16 mouse cellular contexts compared by ENCODE assay signal in the genomic region with DNA sequence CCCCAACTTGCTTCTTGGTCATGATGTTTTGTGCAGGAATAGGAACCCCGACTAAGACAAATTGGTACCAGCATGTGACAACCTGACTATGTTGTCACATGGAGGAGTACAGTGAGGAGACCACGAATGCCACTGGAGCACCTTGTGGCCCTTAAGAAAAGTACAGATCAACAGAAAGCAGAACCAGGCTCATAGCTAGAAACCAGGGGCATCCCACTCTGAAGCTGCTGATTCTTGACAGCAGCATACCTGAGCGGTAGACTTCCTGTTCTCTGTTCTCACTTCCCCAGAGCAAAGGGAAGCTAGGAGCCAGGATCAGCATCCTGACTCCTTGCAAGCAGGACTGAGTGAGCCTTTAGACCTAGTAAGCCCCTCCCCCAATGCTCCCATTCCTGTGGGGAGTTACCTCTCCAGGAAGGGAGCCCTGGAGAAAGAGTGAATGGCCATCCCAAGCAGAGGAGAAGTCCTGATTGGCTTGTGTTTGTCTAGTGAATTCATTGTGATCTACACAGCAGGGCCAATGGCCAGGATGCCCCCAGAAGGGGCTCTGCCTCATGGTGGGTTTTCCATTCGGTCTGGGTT.
"Had no signal": no experiment of that assay in that cellular context is flagged by ENCODE, and none has a peak within 500 bp of the region (broad histone marks: within the 10 kb centered on the region; RNA-seq: fewer than 3 reads in every experiment).

No protein-coding gene starts in this region.

- H3K9ac ChIP-seq: kidney, embryonic 15.5 days; limb, embryonic 15.5 days; liver, embryonic 12.5 days; lung, embryonic 14.5 days; midbrain, embryonic 13.5 days; neural tube, embryonic 12.5 days; stomach, embryonic 15.5 days had no signal

- H3K27ac ChIP-seq: kidney, embryonic 15.5 days; limb, embryonic 15.5 days; liver, embryonic 12.5 days; macrophage; midbrain, embryonic 13.5 days; neural tube, embryonic 12.5 days; stomach, embryonic 15.5 days had no signal

- ATAC-seq: liver, embryonic 12.5 days; midbrain, embryonic 13.5 days had no signal

- H3K36me3 ChIP-seq: kidney, embryonic 15.5 days; limb, embryonic 15.5 days; liver, embryonic 12.5 days; midbrain, embryonic 13.5 days; neural tube, embryonic 12.5 days; stomach, embryonic 15.5 days had no signal

- H3K9me3 ChIP-seq: kidney, embryonic 15.5 days; limb, embryonic 15.5 days; liver, embryonic 12.5 days; midbrain, embryonic 13.5 days; neural tube, embryonic 12.5 days; stomach, embryonic 15.5 days had no signal

- H3K4me1 ChIP-seq: stomach, embryonic 15.5 days had no signal

- DNase-seq: kidney, adult 2 months; kidney, postnatal 14 days; lung, embryonic 14.5 days; lung, postnatal 14 days; retina, postnatal 1 day; right cerebral cortex, postnatal 4 days; spleen, adult 18-20 months; thymus, postnatal 14 days had no signal

- H3K27me3 ChIP-seq: neural tube, embryonic 12.5 days had no signal

- H3K4me3 ChIP-seq: kidney, embryonic 15.5 days; limb, embryonic 15.5 days; liver, embryonic 12.5 days; midbrain, embryonic 13.5 days; myocyte; neural tube, embryonic 12.5 days; stomach, embryonic 15.5 days had no signal

- H3K4me2 ChIP-seq: kidney, embryonic 15.5 days; limb, embryonic 15.5 days; liver, embryonic 12.5 days; lung, embryonic 14.5 days; midbrain, embryonic 13.5 days; neural tube, embryonic 12.5 days; stomach, embryonic 15.5 days had no signal
